Mouse (Mus musculus) forebrain, embryonic 14.5 days (tissue): ENCODE results near the gene Fgl2. TPM values are rescaled to one million over a fixed set of nuclear protein-coding genes. Genes with fewer than 3 reads are reported as not detected.
A peak's percentile ranks its signal among the peaks of the same experiment; 100 is the strongest.

Source experiments
- ATAC-seq: fragments of 200-750 bp; cut with Nextera tagmentation; 2 replicates; pipeline ENCODE4 v1.8.0; 2017; ENCODE audit warnings: mild to moderate bottlenecking, moderate library complexity
- DNase-seq: peaks from one replicate; pipeline ENCODE4 v3.0.0-alpha.2; 2015; ENCODE audit warnings: low spot score
- H3K27ac ChIP-seq: fragments of 300-500 bp; sonication (generic); 2 replicates; pipeline ENCODE4 v1.5.1; 2014; ENCODE audit warnings: low read depth, mild to moderate bottlenecking, control low read depth, low read length, moderate library complexity
- H3K27me3 ChIP-seq: fragments of 300-500 bp; sonication (generic); replicated peaks from 2 replicates; pipeline ENCODE4 v1.6.1; 2014; ENCODE audit warnings: low read length, control low read depth, mixed read lengths; ENCODE audit not compliant: control insufficient read depth, insufficient read depth
- H3K36me3 ChIP-seq: fragments of 300-500 bp; sonication (generic); 2 replicates; pipeline ENCODE4 v1.6.1; 2014; ENCODE audit warnings: low read length, control low read depth; ENCODE audit not compliant: control insufficient read depth, insufficient read depth
- H3K4me1 ChIP-seq: fragments of 300-500 bp; sonication (generic); 2 replicates; pipeline ENCODE4 v1.6.1; 2014; ENCODE audit warnings: antibody characterized with exemption, low read length, control low read depth; ENCODE audit not compliant: control insufficient read depth, insufficient read depth
- H3K4me2 ChIP-seq: fragments of 300-500 bp; sonication (generic); 2 replicates; pipeline ENCODE4 v1.6.1; 2014; ENCODE audit warnings: mild to moderate bottlenecking, control low read depth, low read length
- H3K4me3 ChIP-seq: fragments of 300-500 bp; sonication (generic); 2 replicates; pipeline ENCODE4 v1.5.1; 2014; ENCODE audit warnings: low read depth, low read length, control low read depth
- H3K9ac ChIP-seq: fragments of 300-500 bp; sonication (generic); 2 replicates; pipeline ENCODE4 v1.6.1; 2014; ENCODE audit warnings: mild to moderate bottlenecking, low read length, control low read depth, moderate library complexity
- H3K9me3 ChIP-seq: fragments of 300-500 bp; sonication (generic); replicated peaks from 2 replicates; pipeline ENCODE4 v1.6.1; 2016; ENCODE audit warnings: low read length, control low read depth, mixed read lengths; ENCODE audit not compliant: control insufficient read depth
- WGBS: fragments of 180-500 bp; shearing (Covaris S2); extraction: QIAGEN DNeasy Blood & Tissue Kit; methylation state at CpG from one replicate; pipeline ENCODE4 v1.1.7; 2014; 5-methylcytosine and 5-hydroxymethylcytosine counted together
- polyA plus RNA-seq: library from polyadenylated mRNA; unstranded; fragments of >200 nt; fragmentation: Nextera tagmentation; extraction: Ambion mirVana; gene quantifications from 2 replicates; pipeline ENCODE4 v1.2.1, GENCODE M21; 2014

Gene Fgl2
- polyA plus RNA-seq, 1 experiment from 2014 or later, result 0.79 TPM

DNA sequence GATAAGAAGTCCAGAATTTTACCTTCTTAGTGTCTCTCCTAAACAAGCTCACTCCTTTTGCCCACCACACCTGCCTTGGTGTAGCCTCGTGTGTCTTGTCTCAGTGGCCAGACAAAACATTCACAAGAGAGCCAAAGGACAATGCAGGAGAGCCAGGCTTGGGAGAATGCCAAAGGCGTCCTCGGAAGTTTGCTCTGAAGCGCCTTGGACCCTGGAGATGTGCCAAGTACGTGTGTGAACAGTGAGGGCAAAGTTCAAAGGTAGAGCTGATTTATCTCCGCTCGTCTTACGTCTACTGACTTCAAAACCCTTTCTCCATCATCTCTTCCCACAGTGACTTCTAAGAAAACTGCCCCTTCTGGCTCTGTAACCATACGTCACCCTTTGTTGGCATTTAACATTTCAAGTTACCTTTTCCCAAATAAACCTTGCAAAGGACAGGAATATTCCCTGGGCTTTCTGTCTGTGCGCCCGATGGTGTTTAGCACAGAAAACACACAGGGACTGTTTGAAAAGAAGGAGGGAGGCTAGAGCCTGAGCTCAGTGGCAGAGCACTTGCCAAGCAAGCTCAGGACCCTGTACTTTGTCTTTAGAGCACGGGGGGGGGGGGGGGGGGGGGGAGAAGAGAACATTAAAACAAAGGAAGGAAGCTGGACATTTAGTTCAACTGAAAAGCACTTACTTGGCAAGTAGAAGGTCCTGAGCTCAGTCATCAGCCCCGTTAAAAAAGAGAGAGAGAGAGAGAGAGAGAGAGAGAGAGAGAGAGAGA lies 19.4 kb downstream of the Fgl2 start:
- H3K4me1 ChIP-seq, result no peaks in the 10 kb centered on the region
- no peaks in the 10 kb centered on the region for H3K9me3 ChIP-seq
- WGBS, result 39% methylated on average over 13 of the region's 13 CpGs
- no peaks in the 10 kb centered on the region for H3K27me3 ChIP-seq
- ATAC-seq, result peak; percentile 37; the same call in 1 of the 2 replicates
- H3K9ac ChIP-seq, result no peak overlapping the region
- H3K27ac ChIP-seq, result no peak overlapping the region
- H3K4me2 ChIP-seq, result no peak overlapping the region
- H3K4me3 ChIP-seq, result no peak overlapping the region
- no peaks in the 10 kb centered on the region for H3K36me3 ChIP-seq
- DNase-seq, result no peak

DNA sequence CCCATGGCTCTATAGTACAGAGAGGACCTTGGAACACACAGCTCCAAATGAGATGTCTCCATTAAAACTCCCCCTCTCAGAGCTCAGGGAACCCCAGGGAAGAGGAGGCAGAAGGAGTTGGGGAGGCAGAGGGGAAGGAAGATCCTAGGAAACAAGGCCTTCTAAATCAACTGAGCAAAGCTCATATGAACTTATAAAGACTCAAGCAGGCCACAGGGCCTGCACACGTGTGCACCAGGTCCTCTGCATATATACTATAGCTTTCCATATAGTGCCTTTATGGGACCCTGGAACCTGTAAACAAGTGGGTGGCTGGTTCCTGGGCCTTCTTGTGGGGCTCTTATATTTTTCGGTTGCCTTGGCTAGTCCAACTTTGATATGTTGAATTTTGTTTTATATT lies 22.1 kb downstream of the Fgl2 start:
- no peaks in the 10 kb centered on the region for H3K36me3 ChIP-seq
- ATAC-seq (no peak), DNase-seq (no peak)
- no peaks in the 10 kb centered on the region for H3K9me3 ChIP-seq
- H3K4me1 ChIP-seq, result no peaks in the 10 kb centered on the region
- no peak overlapping the region for H3K27ac ChIP-seq
- H3K4me3 ChIP-seq, result no peak overlapping the region
- no peak overlapping the region for H3K9ac ChIP-seq
- no peak overlapping the region for H3K4me2 ChIP-seq
- 79% methylated on average over 2 of the region's 2 CpGs for WGBS
- no peaks in the 10 kb centered on the region for H3K27me3 ChIP-seq

DNA sequence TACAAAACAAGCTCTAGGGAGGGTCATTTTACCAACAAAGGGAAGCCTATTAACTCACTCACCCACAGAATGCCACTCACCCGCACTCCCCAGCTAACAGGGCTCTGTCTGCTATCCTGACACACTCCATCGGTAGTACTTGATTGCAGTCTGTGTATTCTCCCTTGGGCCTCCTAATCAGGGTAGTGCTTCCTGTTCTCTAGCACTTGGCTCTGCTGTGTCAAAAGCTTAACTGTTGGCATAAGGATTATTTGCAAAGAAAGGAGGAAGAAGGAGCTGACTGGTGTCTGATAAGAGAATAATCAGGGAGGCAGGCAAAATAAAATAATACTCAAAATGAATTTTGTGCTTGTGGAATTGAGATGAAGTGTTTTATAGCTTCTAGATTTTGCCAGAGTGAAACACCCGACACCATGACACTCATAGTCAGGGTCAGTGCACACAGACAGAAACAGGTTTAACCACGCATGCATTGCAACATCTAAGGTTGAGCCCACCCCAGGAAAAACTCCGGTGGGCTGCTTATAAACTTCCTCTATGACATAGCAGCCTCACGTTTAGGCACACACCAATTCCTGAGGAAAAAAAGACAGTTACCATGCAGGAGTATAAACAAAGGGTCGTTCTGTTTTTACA lies 22.9 kb downstream of the Fgl2 start:
- no peak overlapping the region for H3K27ac ChIP-seq
- H3K4me1 ChIP-seq, result no peaks in the 10 kb centered on the region
- peak; percentile 13 for DNase-seq
- no peak overlapping the region for H3K9ac ChIP-seq
- H3K27me3 ChIP-seq, result no peaks in the 10 kb centered on the region
- no peaks in the 10 kb centered on the region for H3K36me3 ChIP-seq
- whole genome bisulfite sequencing, result 54% methylated on average over 7 of the region's 7 CpGs
- H3K9me3 ChIP-seq, result no peaks in the 10 kb centered on the region
- H3K4me2 ChIP-seq, result no peak overlapping the region
- H3K4me3 ChIP-seq, result no peak overlapping the region
- no peak for ATAC-seq

DNA sequence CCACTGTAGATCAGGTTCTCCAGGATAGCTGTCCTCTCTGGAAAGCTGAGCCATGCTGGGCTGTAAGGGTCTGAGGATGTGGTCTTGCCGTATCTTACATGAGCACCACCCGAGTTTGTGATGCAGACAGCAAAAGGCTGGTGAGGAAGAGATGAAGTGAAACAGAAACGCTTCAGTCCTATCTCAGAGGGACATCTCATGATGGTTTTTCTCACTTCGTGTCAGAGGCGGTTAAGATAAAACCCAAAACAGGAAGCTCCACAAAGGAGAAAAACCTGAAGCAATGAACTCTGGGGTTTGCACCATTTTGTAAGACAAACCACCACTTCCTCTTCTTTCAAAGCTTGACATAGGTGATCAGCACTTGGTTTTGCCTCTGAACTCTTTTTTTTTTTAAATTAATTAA lies 38.8 kb downstream of the Fgl2 start:
- Histone ChIP-seq H3K4me1 (no peaks in the 10 kb centered on the region), H3K36me3 (no peaks in the 10 kb centered on the region), H3K27me3 (no peaks in the 10 kb centered on the region), H3K27ac (no peak overlapping the region), H3K9ac (no peak overlapping the region), H3K9me3 (no peaks in the 10 kb centered on the region), H3K4me2 (no peak overlapping the region), H3K4me3 (no peak overlapping the region)
- WGBS, result 89% methylated on average over 5 of the region's 5 CpGs
- no peak for ATAC-seq
- no peak for DNase-seq

DNA sequence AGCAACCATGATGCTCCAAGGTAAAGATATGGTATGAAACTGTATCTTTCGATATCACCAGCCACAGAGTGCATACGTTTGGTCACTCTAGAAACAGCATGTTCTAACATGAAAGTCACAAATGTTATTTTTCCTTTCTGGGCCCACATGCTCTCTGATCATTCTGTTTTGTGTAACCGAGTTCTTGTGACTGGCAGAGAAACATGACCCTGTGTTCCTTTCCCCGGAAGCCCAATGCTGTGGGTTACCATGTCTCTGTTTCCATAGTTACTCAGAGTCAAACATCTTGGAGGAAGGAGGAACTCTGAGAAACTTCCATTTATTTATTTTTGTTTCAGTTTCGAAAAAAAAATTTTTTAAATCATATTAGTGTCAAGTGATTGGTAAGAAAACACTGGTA lies 39.6 kb downstream of the Fgl2 start:
- ATAC-seq, result no peak
- 83% methylated on average over 5 of the region's 5 CpGs for WGBS

DNA sequence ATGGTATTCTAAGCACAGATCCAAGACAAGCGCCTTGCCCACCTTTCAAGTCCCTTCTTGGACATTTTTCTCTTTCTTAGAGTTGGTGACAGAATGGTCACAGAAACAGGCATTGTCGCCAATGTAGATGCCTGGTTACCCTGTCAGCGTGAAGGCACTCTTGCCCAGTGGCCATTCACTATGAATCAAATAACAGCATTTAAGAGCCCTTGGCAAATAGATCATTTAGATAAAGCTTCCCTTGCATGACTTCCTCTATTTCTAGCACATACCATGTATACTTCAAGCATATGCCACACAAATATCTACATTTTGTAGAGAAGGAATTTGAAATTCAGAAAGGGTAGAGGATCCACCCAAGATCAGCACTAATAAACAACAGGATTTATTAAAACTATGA lies 40.9 kb downstream of the Fgl2 start:
- Histone ChIP-seq H3K4me2 (no peak overlapping the region), H3K27ac (no peak overlapping the region), H3K4me3 (no peak overlapping the region), H3K9me3 (no peaks in the 10 kb centered on the region), H3K4me1 (no peaks in the 10 kb centered on the region), H3K9ac (no peak overlapping the region), H3K27me3 (no peaks in the 10 kb centered on the region), H3K36me3 (no peaks in the 10 kb centered on the region)
- 92% methylated on average over 3 of the region's 3 CpGs for WGBS
- DNase-seq (no peak), ATAC-seq (no peak)

More for the DNA sequence above, 39.6 kb downstream of the Fgl2 start:
- Histone ChIP-seq H3K36me3 (no peaks in the 10 kb centered on the region), H3K4me2 (no peak overlapping the region), H3K4me1 (no peaks in the 10 kb centered on the region), H3K9ac (no peak overlapping the region), H3K27ac (no peak overlapping the region), H3K4me3 (no peak overlapping the region), H3K27me3 (no peaks in the 10 kb centered on the region), H3K9me3 (no peaks in the 10 kb centered on the region)
- no peak for DNase-seq

DNA sequence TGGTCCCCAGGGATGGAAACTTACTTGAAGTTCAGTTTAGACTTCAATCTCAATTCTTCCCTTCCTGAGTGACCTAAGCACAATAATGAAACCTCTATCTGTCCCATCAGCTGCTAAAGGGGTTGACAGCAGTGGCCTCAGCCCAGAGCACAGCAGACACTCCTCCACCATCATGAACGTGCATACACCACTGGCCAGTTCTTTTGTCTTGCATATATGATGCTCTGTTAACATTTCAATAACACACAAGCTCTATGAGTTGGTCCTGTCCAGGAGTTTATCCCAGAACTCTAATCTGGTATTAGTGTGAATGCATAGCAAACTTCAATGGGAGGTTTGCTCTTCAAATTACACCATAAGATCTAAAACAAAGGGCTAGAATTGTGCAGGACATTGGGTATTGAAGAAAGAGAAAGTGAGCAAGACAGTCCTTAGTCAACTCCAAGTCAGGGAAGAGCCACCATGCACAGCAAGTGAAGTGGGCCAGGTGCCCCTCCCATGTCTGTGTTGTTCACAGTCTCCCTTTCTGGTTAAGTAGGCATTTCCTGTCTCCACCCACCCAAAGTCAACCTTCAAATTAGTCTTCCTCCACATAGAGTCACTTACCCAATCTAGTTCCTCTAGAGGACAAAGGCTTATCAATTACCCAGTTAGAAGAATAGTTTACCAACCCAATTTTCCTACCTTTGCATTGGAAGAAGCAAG lies 41.8 kb downstream of the Fgl2 start:
- DNase-seq, result no peak
- 60% methylated on average over 1 of the region's 1 CpGs for WGBS
- H3K27ac ChIP-seq, result no peak overlapping the region

DNA sequence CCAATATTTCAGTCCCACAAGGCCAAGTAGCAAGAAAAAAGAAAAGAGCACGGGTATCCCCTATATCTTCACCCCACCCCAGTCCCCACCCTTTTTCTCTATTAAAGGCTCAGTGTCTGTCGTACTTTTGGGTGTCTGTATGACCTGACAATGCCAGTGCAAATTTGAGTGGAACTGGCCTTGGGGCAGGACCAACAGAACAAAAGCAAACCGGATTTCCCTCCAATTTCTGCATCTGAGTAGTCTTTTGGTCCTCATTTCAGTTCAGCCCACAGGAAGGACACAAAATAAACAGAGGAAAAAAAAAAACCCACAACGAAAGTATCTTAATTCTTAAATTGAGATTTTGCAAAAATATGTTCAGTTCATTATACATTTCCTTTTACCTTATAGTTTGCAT lies 46.2 kb downstream of the Fgl2 start:
- Histone ChIP-seq H3K4me3 (no peak overlapping the region), H3K4me2 (no peak overlapping the region), H3K4me1 (no peaks in the 10 kb centered on the region), H3K9me3 (no peaks in the 10 kb centered on the region), H3K27me3 (no peaks in the 10 kb centered on the region), H3K9ac (no peak overlapping the region), H3K36me3 (no peaks in the 10 kb centered on the region), H3K27ac (no peak overlapping the region)
- WGBS, result 66% methylated on average over 4 of the region's 4 CpGs
- DNase-seq (no peak), ATAC-seq (no peak)

More for the DNA sequence above, 41.8 kb downstream of the Fgl2 start:
- Histone ChIP-seq H3K4me2 (no peak overlapping the region), H3K9ac (no peak overlapping the region), H3K4me3 (no peak overlapping the region), H3K4me1 (no peaks in the 10 kb centered on the region), H3K36me3 (no peaks in the 10 kb centered on the region), H3K9me3 (no peaks in the 10 kb centered on the region), H3K27me3 (no peaks in the 10 kb centered on the region)
- no peak for ATAC-seq

DNA sequence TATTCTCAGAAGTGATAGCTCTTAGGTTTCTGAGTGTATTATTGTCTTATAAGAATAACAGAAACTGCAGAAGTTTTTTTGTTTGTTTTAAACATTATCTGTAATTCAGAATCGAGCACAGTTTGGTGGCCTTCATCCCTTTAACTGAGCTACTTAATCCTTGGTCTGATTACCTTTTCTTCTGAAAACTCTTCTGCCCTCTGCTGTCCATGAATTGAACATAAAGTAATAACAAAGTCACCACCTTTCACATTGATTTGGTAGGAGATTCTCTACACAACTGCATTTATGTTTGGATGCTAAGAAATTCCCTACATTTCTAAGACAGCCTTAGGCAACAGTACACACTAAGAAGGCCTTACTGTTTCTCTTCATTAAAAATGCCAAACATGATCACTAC lies 48.2 kb downstream of the Fgl2 start:
- H3K9me3 ChIP-seq, result no peaks in the 10 kb centered on the region
- H3K4me1 ChIP-seq, result peaks cover 2% of the 10 kb centered on the region
- ATAC-seq (no peak), DNase-seq (peak; percentile 41)
- H3K27me3 ChIP-seq, result no peaks in the 10 kb centered on the region
- no peaks in the 10 kb centered on the region for H3K36me3 ChIP-seq
- no peak overlapping the region for H3K9ac ChIP-seq
- 40% methylated on average over 1 of the region's 1 CpGs for WGBS
- no peak overlapping the region for H3K4me2 ChIP-seq
- no peak overlapping the region for H3K4me3 ChIP-seq
- H3K27ac ChIP-seq, result no peak overlapping the region
